Mouse (Mus musculus): ENCODE results near the gene Gm49337.
"Not testable (repeated sequence)": the region's sequence is repeated elsewhere in the genome, so short reads cannot be mapped to it uniquely, and the experiment has no call there.

GRCm38 (mm10) chr4:116245926-116246325 is 72.7 kb downstream of the Gm49337 start:
- not testable (repeated sequence) for TF ChIP-seq CTCF, POLR2A (IDR thresholded peaks at IDR 0.05; ENCODE audit: insufficient read depth, low read depth, low read length)
